Mouse (Mus musculus) mammary gland, adult 2 months (tissue): ENCODE measurements around the gene Gabrr2. TPM values are rescaled to one million over a fixed set of nuclear protein-coding genes. Genes with fewer than 3 reads are reported as not detected.

ENCODE experiments used
- polyA plus RNA-seq: library from polyadenylated mRNA; depleted of rRNA; stranded (reverse); fragments of >200 nt; gene quantifications from 2 replicates; pipeline ENCODE4 v1.2.3, GENCODE M21; 2012; ENCODE audit warnings: low replicate concordance; rRNA removed

The Gabrr2 gene
- 2.9 and 3.1 TPM in 2 replicates for polyA plus RNA-seq

GRCm38 (mm10) chr4:33062981-33063380 is at the start of gene Gabrr2:
Gene Gabrr2 (plus strand): TSS chr4:33062999.

GRCm38 (mm10) chr4:33031195-33031960 is 31.4 kb upstream of the Gabrr2 start, which contains the start of gene Ube2j1:
Gene Ube2j1 (plus strand): TSS chr4:33031416.

GRCm38 (mm10) chr4:33132221-33132620 is 69.4 kb downstream of the Gabrr2 start, which contains the start of gene Gabrr1:
Gene Gabrr1 (plus strand): TSS chr4:33132521.

Other genes starting within 250 kb of the Gabrr2 start
- 0.35 and 0.78 TPM in 2 replicates for gene Ankrd6, start 112.2 kb upstream of the Gabrr2 start, polyA plus RNA-seq
- 0.56 and 17.7 TPM in 2 replicates for gene Rragd, start 80.0 kb upstream of the Gabrr2 start, polyA plus RNA-seq
- gene Ube2j1, start 31.6 kb upstream of the Gabrr2 start, polyA plus RNA-seq = 18.5 and 23.4 TPM in 2 replicates
- 0.14 TPM in 1 of 2 replicates, not detected in the other for gene Gabrr1, start 69.5 kb downstream of the Gabrr2 start, polyA plus RNA-seq
- gene Pm20d2, start 126.7 kb downstream of the Gabrr2 start, polyA plus RNA-seq = 8.0 and 13.7 TPM in 2 replicates
- 0.45 and 0.68 TPM in 2 replicates for gene Srsf12, start 146.0 kb downstream of the Gabrr2 start, polyA plus RNA-seq
- 45.5 and 329 TPM in 2 replicates for gene Pnrc1, start 227.2 kb downstream of the Gabrr2 start, polyA plus RNA-seq
- 1.6 and 2.1 TPM in 2 replicates for gene Rngtt, start 247.3 kb downstream of the Gabrr2 start, polyA plus RNA-seq